Mouse (Mus musculus) naive thymus-derived CD4-positive, alpha-beta T cell, adult 2 months (primary cell): ENCODE data around the gene Tpsab1.
A peak's percentile ranks its signal among the peaks of the same experiment; 100 is the strongest.

Experiments used
- DNase-seq: peaks from one replicate; pipeline ENCODE4 v3.0.0-alpha.2; 2011; ENCODE audit warnings: low read depth

Tpsab1 gene

GRCm38 (mm10) chr17:25345462-25345861, at the start of gene Tpsab1:
Tpsab1 (minus strand) TSS chr17:25345562.
- no peak for DNase-seq

GRCm38 (mm10) chr17:25394526-25394925, 49.2 kb upstream of the Tpsab1 start:
- no peak for DNase-seq

- DNase-seq, result no peak
These were observed 28.6 kb upstream of the Tpsab1 start for GRCm38 (mm10) chr17:25374011-25374410.

DNA sequence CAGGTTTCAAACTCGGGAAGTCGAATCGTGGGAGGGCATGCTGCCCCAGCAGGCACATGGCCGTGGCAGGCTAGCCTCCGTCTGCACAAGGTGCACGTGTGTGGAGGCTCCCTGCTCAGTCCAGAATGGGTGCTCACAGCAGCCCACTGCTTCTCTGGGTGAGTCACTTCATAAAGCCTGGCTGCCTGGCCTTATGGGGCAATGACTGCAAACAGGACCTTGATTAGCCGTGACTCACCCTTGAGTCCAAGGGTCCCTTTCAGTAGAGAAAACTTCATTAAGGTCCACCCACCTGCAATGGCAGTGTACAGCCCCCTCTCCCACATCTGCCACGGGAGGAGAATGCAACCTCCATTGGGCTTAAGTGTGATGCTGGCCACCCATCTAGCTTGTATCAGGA, 27.1 kb upstream of the Tpsab1 start:
- no peak for DNase-seq

DNA sequence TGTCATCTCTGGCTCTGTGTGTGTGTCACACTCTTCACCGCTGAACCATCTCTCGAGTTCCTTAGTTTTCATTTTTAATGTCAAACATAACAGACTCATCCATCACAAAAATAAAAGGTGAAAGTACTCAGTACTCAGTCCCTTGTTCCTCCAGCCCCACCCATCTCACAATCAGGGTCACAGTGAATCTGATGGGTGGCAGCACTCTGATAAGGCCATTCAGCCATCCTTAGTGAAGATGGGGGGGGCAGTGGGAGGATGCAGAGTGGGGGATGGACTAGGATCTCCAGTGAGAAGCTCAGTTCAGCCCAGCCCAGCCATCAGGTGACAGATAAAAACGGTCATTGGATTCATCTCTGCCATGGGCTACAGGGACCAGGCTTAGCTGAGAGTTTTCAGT, 23.6 kb upstream of the Tpsab1 start, which contains the start of gene Tpsg1:
Gene Tpsg1 (plus strand): TSS at position 301 of the 400 bp plus-strand sequence.
- no peak for DNase-seq

GRCm38 (mm10) chr17:25366005-25366404, 20.6 kb upstream of the Tpsab1 start, which contains the start of gene Tpsb2:
Tpsb2 (plus strand) TSS chr17:25366305.
- DNase-seq, result no peak

- DNase-seq, result peak; percentile 39
These were observed 18.4 kb upstream of the Tpsab1 start for GRCm38 (mm10) chr17:25363726-25364125.

DNA sequence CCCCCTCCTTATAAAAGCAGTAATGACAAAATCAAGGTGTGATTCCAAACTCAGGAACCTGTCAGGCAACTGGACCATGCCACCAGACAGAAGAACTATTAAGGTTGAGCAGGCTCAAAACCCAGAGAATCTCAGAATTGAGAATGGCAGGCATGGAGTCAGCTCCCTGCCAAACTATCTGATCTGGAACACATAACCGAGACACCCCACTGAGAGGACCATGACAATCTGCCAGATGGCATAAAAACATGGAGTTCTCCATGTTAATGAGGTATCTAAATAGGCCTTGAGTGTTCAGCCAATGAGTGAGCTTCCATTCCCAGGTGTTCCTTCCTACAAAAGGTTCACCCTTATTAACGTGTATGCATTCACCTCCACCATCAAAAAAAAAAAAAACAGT, 15.9 kb upstream of the Tpsab1 start:
- no peak for DNase-seq

- no peak for DNase-seq
These were observed 3.9 kb downstream of the Tpsab1 start for GRCm38 (mm10) chr17:25341490-25341889.

GRCm38 (mm10) chr17:25340003-25340402, 5.4 kb downstream of the Tpsab1 start:
- DNase-seq, result no peak

DNA sequence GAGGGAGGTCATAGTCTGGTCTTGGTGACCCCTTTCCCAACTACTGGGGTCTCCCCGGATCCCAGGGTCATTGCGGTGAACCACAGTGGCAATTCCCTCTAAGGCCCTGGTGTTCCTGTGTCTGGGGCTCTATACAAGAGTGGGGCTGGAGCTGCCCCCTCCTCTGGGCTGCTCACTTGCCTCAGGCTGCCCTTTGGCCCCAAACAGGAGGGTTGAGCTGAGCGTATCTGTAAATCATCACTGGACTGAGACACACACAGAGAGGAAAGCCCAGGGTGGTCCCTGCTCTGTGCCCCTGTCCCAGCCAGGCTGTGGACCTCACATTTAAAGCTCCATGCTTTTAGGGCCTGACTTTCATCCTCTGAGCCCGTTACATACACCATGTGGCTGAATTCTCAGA, 7.1 kb downstream of the Tpsab1 start:
- DNase-seq, result no peak

DNA sequence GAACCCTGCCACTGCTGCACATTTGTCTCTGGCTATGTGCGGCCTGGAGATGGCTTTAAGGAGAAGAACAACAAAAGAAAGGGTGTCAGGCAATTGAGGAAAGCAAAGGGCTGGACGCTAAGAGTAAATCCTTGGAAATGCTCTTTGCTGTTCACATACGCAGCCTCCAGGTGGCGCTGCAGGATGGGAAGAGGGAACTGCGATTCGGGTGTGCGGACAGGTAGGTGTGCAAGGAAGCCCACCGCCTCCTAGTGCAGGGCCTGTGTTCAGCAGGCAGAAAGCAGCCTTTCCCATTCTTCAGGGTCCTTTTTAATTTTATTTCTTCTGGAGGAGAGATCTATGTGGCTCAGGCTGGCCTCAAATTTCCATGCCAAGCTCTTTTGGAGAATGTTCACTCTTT, 11.4 kb downstream of the Tpsab1 start:
- DNase-seq, result peak; percentile 42

DNA sequence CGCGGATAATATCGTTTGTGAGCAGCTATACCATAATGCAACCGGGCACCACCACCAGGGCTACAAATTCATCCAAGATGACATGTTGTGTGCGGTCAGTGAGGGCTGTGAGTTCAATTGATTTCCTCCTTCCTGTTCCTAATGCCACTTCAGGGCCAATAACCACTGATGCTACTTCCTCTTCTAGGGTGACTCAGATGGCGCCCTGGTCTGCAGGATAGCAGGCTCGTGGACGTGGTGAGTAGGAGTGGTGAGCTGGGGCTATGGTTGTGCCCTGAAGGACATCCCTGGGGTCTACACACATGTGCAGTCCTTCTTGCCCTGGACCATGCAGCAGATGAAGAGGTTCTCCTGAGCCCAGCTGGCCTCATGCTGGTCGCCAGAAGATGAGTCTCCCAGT, 13.0 kb downstream of the Tpsab1 start:
- DNase-seq, result no peak

- no peak for DNase-seq
These were observed 22.4 kb downstream of the Tpsab1 start for GRCm38 (mm10) chr17:25322930-25323329.

GRCm38 (mm10) chr17:25320819-25321218, 24.5 kb downstream of the Tpsab1 start:
- no peak for DNase-seq

DNA sequence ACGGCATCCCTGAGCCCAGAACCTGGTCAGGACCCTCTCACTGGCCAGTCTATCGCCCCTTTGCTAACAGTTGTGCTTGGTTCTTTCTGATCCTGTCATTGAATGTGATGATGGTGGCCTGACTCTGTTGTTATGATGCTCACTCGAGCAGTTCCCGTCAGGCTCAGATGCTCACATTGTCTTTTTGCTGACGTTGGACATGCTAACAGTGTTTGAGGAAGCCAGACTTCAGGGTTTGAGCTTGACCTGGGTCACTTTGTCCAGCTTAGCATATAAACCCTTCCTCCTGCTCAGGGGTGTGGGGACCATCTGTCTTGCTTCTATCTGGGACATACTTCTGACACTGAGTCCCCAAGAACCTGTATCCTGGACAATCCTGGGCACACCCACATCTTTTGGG, 27.0 kb downstream of the Tpsab1 start, which contains the start of gene Prss29:
Gene Prss29 (plus strand): TSS at position 301 of the 400 bp plus-strand sequence.
- no peak for DNase-seq

DNA sequence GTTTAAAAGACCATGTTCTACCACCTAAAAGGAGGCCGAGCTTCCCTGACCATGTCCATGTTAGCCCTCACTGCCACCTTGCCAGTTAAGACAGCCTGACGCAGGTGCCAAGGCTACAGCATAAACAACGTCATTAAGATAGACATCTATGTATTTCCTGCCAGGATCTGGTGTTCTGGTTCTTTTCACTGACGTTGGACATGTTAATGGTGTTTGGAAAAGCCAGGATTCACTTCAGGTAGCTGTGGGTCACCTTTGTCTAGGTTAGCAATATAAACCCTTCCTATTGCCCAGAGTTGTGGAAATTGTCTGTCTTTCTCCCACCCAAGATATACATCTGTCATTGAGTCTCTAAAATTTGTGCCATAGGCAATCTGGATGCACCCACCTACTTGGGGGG, 37.0 kb downstream of the Tpsab1 start, which contains the start of gene Prss28:
Gene Prss28 (plus strand): TSS at position 301 of the 400 bp plus-strand sequence.
- no peak for DNase-seq

GRCm38 (mm10) chr17:25298094-25298493, 47.3 kb downstream of the Tpsab1 start, which contains the start of gene Prss34:
Prss34 (plus strand) TSS chr17:25298394.
- DNase-seq, result no peak

- no peak for DNase-seq
These were observed 51.3 kb downstream of the Tpsab1 start for GRCm38 (mm10) chr17:25294111-25294510.

DNA sequence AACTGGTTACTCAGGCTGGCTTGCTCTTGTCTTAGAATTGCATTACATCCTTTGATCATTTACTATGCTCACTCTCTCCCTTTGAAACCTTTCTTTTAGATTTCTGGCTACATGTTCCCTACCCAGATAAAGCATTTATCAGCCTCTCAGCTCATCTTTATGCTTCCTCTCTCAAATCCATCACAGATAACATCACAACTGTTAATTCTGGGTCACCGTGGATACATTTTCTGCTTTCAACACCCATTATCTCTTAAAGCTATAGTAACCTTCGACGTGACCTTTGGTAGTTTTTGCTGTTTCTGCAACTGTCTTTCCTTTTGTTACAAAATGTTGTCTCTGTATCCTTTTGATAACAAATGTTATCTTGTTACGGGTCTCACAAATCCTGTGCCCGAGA, 51.9 kb downstream of the Tpsab1 start:
- no peak for DNase-seq
